Mouse (Mus musculus): Measurements from ENCODE around the gene Rnd1.

GRCm38 (mm10) chr15:98683746-98684145 lies 6.5 kb upstream of the Rnd1 start:
- TF ChIP-seq CTCF (IDR thresholded peaks at IDR 0.05; ENCODE audit: low read depth, low read length), result no peak
- no peak for TF ChIP-seq POLR2A (IDR thresholded peaks at IDR 0.05; ENCODE audit: borderline replicate concordance, low read depth, low read length)

All from bone marrow macrophage, adult 2 months (primary cell).